Mouse (Mus musculus) forebrain, embryonic 10.5 days (tissue): Measurements from ENCODE around the gene Mgat5b. TPM values are rescaled to one million over a fixed set of nuclear protein-coding genes. Genes with fewer than 3 reads are reported as not detected.
"Not testable (repeated sequence)": the region's sequence is repeated elsewhere in the genome, so short reads cannot be mapped to it uniquely, and the experiment has no call there.

Experiments
- DNase-seq: peaks from one replicate; pipeline ENCODE4 v3.0.0-alpha.2; 2017; ENCODE audit warnings: low spot score; ENCODE audit errors: extremely low spot score
- H3K27ac ChIP-seq: fragments of 300-500 bp; sonication (generic); 2 replicates; pipeline ENCODE4 v1.5.1; 2016; ENCODE audit warnings: mild to moderate bottlenecking
- H3K27me3 ChIP-seq: fragments of 300-500 bp; sonication (generic); 2 replicates; pipeline ENCODE4 v1.6.1; 2016; ENCODE audit warnings: mild to moderate bottlenecking; ENCODE audit not compliant: poor library complexity, severe bottlenecking
- H3K36me3 ChIP-seq: fragments of 300-500 bp; sonication (generic); replicated peaks from 2 replicates; pipeline ENCODE4 v1.6.1; 2016; ENCODE audit warnings: mild to moderate bottlenecking, moderate library complexity
- H3K4me1 ChIP-seq: fragments of 300-500 bp; sonication (generic); 2 replicates; pipeline ENCODE4 v1.6.1; 2016
- H3K4me3 ChIP-seq: fragments of 300-500 bp; sonication (generic); 2 replicates; pipeline ENCODE4 v1.5.1; 2016; ENCODE audit warnings: mild to moderate bottlenecking, moderate library complexity
- H3K9me3 ChIP-seq: fragments of 300-500 bp; sonication (generic); 2 replicates; pipeline ENCODE4 v1.6.1; 2016; ENCODE audit warnings: mild to moderate bottlenecking, moderate library complexity
- WGBS: fragments of 180-500 bp; shearing (Covaris S2); methylation state at CpG from one replicate; pipeline ENCODE4 v1.1.7; 2016; 5-methylcytosine and 5-hydroxymethylcytosine counted together
- polyA plus RNA-seq: library from polyadenylated mRNA; unstranded; fragments of >200 nt; fragmentation: Nextera tagmentation; extraction: Ambion mirVana; gene quantifications from 2 replicates; pipeline ENCODE4 v1.2.1, GENCODE M21; 2016

Mgat5b gene
- polyA plus RNA-seq, 1 experiment from 2014 or later, result 3.7 TPM

DNA sequence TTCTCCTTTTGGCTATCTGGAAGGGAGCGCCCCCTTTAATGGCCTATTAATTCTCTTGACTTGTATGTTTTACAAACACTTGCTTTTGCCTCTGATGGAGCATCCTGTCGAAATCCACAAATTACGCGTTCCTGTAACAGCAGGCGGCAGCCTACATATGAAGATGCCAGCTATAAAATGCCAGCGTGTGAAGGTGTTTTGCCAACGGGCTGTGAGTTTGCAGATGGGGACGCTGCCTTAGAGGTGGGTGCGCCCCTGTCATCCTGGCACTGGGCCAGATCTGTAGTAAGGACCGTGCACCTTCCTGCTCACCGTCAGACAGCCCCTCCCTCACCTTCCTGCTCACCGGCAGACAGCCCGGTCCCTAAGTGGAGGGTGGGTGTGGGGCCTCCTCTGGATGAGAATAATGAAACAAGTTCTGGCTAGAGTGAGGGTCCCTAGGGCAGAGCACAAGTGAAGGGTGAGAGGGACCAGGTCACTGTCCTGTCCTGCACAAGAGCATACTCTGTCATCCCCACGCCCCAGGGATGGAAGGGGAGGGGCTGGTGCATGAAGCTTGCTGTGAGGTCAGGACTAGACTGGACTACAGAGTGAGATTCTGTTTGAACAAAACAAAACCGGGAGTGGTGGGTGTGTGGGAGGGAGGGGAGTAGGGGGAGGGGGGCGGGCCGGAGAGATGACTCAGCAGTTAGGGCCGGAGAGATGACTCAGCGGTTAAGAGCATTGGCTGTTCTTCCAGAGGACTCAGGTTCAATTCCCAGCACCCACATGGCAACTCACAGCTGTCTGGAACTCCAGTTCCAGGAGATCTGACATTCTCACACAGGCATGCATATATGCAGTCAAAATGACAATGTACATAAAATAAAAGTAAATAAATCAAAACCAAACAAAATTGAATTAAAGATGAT lies 24.9 kb upstream of the Mgat5b start:
- Histone ChIP-seq H3K4me3 (no peak overlapping the region), H3K4me1 (peaks cover 14% of the 10 kb centered on the region), H3K36me3 (no peaks in the 10 kb centered on the region), H3K9me3 (no peaks in the 10 kb centered on the region), H3K27me3 (peaks cover 22% of the 10 kb centered on the region; the same call in 1 of the 2 replicates), H3K27ac (no peak overlapping the region)
- 82% methylated on average over 19 of the region's 19 CpGs for WGBS
- DNase-seq, result no peak

DNA sequence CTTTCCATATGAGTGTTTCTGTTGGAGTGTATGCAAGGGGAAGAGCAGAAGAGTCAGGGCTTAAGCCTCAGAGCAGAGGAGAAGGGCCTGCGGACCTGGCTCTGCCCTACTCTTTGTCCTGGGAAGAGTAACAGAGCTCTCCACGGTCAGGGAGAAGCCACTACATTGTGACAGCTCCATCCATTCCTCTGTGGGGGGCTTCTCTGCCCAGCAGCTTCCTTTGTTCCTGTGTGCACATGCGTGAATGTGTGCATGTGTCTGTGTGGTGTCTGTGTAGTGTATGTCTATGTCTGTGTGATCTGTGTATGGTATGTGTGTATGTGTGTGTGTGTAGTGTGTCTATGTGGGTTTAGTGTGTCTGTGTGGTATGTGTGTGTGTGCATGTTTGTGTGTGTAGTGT lies 23.3 kb upstream of the Mgat5b start:
- Histone ChIP-seq H3K27me3 (peaks cover 22% of the 10 kb centered on the region), H3K36me3 (no peaks in the 10 kb centered on the region), H3K4me1 (peaks cover 13% of the 10 kb centered on the region), H3K9me3 (no peaks in the 10 kb centered on the region), H3K4me3 (no peak overlapping the region), H3K27ac (no peak overlapping the region)
- no peak for DNase-seq
- WGBS, result 70% methylated on average over 3 of the region's 3 CpGs

DNA sequence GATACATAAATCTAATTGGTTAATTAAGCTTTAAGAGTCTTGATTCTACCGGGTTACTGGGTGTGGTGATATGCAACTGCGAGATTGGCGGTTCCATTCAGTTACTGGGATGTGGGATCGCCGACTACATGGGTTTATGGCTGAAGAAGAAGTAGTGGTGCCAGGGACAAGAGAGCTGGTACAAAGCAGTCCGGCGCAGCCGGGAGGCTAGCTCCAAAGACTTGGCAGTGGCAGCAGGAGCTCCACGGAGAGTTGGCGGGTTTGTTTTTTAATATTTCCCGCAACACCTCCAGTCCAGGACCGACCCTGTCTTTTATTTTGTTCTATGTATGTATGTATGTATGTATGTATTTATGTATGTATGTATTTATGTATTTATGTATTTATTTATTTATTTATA lies 19.4 kb upstream of the Mgat5b start:
- 93% methylated on average over 12 of the region's 12 CpGs for WGBS
- no peak for DNase-seq
- Histone ChIP-seq H3K9me3 (no peaks in the 10 kb centered on the region), H3K4me3 (no peak overlapping the region), H3K27me3 (peaks cover 54% of the 10 kb centered on the region), H3K36me3 (no peaks in the 10 kb centered on the region), H3K27ac (no peak overlapping the region), H3K4me1 (peaks cover 18% of the 10 kb centered on the region)

DNA sequence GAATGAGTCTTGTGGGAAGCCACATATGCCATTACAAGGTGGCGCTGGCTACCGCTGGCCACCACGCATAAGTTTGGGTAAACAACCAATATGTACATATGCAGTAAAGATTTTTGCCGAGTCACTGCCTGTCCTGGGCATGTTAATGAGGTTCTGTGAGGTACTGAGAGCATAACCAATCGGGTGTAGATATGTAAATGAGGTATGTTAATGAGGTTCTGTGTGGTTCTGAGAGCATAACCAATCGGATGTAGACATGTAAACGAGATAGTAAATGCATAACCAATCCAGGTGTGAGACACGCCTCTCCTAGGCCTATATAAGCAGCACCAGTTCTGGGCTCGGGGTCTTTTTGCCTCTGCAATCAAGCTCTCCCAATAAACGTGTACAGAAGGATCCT lies 16.1 kb upstream of the Mgat5b start:
- H3K9me3 ChIP-seq, H3K27ac ChIP-seq, H3K4me3 ChIP-seq, H3K36me3 ChIP-seq, DNase-seq: not testable (repeated sequence)
- Histone ChIP-seq H3K27me3 (peaks cover 75% of the 10 kb centered on the region), H3K4me1 (peaks cover 28% of the 10 kb centered on the region)
- WGBS, result 90% methylated on average over 10 of the region's 10 CpGs

DNA sequence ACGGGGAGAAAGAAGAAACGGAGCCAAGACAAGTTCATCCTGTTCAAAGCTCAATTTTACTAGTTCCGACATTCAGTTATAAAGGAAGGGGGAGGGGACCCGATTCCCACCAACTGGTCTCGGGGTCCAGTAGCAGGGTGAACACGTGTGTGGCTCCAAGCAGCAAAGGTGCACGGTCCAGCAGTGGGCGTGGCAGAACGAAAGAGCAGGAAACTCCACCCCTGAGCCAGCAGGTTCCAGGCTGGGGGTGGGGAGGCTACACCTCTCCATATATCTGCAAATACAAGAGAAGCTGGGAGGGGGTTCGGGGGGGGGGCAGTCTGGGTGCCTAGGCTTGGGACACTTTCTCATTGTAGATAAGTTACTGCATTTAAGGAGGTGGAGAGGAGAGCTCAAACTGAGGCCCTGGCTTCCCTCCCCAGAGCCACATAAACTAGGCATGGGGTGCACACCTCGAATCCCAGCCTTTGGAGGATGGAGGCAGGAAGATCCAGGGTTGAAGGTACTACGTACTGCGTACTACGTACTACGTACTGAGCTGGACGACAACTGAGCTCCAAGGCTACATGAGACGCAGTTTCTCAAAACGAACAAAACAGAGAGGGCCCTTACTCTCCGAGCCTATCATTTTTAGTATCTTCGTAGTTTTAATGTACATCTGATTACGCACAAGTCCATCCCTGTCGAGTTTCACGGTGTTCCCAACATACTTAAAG lies 12.8 kb upstream of the Mgat5b start:
- no peaks in the 10 kb centered on the region for H3K9me3 ChIP-seq
- peaks cover 60% of the 10 kb centered on the region for H3K27me3 ChIP-seq
- H3K4me3 ChIP-seq, result peak overlapping the region; percentile 45
- 3% methylated on average over 23 of the region's 23 CpGs for WGBS
- peaks cover 19% of the 10 kb centered on the region for H3K4me1 ChIP-seq
- DNase-seq, result no peak
- H3K27ac ChIP-seq, result no peak overlapping the region
- no peaks in the 10 kb centered on the region for H3K36me3 ChIP-seq

DNA sequence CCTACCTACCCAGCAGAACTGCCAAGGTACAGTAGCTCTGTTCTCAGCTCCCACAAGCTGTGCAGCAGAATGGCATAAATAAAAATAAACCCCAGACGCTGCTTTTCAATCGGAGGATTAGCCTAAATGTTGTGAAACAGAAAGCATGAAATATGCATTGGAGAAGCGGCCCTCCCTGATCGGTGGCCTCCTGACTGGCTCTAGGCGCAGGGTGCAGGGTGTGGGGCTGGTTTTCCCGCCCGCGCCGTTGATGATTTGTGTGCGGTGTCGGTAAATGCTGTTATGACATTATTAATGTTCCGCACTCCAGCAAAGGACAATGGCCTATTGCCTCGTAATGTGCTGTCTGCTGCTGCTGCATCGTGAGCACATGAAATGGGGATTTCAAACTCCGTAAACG lies 5.1 kb upstream of the Mgat5b start:
- H3K27ac ChIP-seq, result no peak overlapping the region
- DNase-seq, result no peak
- no peaks in the 10 kb centered on the region for H3K36me3 ChIP-seq
- H3K27me3 ChIP-seq, result peaks cover 49% of the 10 kb centered on the region
- 86% methylated on average over 16 of the region's 16 CpGs for WGBS
- peaks cover 15% of the 10 kb centered on the region for H3K4me1 ChIP-seq
- H3K9me3 ChIP-seq, result no peaks in the 10 kb centered on the region
- no peak overlapping the region for H3K4me3 ChIP-seq

DNA sequence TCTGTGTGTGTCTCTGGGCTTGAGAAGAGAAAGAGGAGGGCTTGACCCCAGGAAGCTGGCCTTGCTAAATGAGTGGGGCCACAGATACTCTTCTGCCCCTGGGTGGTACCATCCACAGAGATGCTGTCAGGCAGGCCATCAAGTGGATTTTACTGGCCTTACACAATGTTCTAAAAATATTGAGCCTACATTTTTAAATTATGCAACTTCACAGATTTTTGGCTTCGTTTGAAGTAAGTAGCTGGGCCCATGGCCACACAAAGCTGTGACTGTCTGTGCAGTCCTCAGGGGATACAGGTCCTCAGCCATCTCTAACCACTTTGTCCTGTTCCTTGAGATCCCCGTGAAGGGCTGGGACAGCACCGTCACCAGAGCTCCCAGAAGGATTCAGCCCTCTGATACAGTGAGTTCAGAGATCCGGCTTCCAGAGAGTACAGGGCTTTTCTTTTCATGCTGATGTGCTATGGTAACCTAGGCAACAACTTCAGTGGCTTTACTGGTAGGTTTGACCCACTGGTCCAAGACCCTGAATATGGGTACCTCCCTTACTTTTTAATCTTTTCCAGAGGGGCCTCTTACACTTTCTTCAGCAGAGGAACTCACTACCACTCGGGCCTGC lies 4.3 kb upstream of the Mgat5b start:
- no peaks in the 10 kb centered on the region for H3K9me3 ChIP-seq
- H3K27ac ChIP-seq, result no peak overlapping the region
- H3K4me3 ChIP-seq, result no peak overlapping the region
- H3K4me1 ChIP-seq, result peaks cover 23% of the 10 kb centered on the region
- DNase-seq, result no peak
- H3K36me3 ChIP-seq, result no peaks in the 10 kb centered on the region
- 68% methylated on average over 5 of the region's 5 CpGs for WGBS
- H3K27me3 ChIP-seq, result peaks cover 57% of the 10 kb centered on the region

DNA sequence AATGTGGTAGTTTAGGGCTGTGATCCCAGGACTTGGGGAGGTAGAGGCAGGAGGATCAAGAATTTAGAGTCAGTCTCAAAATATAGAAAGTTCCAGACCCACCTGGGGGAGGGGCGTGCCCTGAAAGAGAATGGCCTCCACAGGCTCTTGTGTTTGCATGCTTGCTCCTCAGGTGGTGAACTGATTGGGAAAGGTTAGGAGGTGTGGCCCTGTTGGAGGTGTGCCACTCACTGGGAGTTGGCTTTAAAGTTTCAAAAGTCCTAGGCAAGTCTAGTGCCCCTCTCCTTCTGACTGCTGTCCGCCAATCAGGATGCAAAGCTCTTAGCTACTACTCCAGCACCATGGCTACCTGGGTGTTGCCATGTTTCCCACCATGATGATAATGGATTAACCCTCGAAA lies 3.4 kb upstream of the Mgat5b start:
- Histone ChIP-seq H3K27ac (no peak overlapping the region), H3K4me3 (no peak overlapping the region), H3K9me3 (no peaks in the 10 kb centered on the region), H3K4me1 (peaks cover 32% of the 10 kb centered on the region), H3K27me3 (peaks cover 66% of the 10 kb centered on the region), H3K36me3 (no peaks in the 10 kb centered on the region)
- WGBS, result 87% methylated on average over 3 of the region's 3 CpGs
- DNase-seq, result no peak

DNA sequence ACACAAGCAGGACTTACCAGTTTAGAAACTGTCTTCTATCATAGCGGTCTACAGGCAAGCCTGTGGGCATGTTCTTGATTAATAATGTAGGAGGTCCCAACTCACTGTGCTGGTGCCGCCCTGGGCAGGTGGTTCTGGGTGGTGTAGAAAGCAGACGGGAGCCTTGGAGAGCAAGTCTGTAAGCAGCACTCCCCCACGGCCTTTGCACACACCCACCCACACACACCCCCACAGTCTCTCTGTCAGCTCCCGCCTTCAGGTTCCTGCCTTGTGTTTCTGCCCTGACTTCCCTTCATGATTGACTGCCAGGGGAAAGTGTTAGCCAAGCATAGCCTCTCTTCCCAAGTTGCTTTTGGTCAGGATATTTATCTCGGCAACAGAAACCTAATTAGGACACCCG lies 1.3 kb upstream of the Mgat5b start:
- Histone ChIP-seq H3K4me3 (no peak overlapping the region), H3K4me1 (peaks cover 50% of the 10 kb centered on the region), H3K9me3 (no peaks in the 10 kb centered on the region), H3K27me3 (peaks cover 86% of the 10 kb centered on the region), H3K36me3 (no peaks in the 10 kb centered on the region), H3K27ac (no peak overlapping the region)
- DNase-seq, result no peak
- WGBS, result 62% methylated on average over 7 of the region's 7 CpGs

DNA sequence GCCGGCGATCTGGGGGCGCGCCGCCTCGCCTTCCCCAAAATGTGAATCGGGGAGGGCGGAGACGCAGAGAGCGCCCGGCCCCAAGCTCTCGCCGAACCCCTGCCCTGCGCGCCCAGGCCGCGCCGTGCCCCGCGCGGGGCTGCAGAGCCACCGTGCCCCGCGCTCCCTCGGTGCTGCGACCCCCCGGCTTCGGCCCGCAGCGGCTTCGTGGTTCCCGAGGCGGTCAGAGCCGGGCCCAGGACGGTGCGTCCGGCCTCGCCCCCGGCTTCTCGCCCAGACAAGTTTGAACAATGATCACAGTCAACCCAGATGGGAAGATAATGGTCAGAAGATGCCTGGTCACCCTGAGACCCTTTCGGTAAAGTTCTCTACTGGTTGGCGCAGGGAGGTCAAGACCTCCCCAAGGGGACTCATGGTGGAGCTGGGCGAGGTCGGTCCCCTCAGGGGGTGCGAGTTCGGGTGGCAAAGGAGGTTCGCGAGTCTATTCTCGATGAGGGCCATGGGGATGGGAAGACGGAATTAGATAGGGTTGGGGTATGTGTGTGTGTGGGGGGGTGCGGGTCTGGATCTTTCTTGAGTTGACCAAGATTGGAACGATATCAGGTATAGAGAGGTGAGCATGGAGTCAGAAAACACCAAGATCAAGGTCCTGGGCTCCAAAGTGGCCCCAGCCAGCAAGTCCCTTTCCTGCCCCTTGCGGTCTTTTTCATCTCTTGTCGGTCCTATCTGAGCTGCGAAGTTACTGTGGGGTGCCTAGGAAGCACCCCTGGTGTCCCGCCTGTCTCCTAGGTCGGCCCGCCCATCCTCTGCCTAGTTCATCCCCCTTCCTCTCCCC lies 740 bp downstream of the Mgat5b start:
- Histone ChIP-seq H3K4me1 (peaks cover 49% of the 10 kb centered on the region), H3K9me3 (no peaks in the 10 kb centered on the region), H3K27ac (peak overlapping the region; percentile 94), H3K4me3 (peak overlapping the region; percentile 77), H3K27me3 (peaks cover 91% of the 10 kb centered on the region), H3K36me3 (peaks cover 14% of the 10 kb centered on the region)
- 2% methylated on average over 58 of the region's 58 CpGs for WGBS
- peak; percentile 36 for DNase-seq

DNA sequence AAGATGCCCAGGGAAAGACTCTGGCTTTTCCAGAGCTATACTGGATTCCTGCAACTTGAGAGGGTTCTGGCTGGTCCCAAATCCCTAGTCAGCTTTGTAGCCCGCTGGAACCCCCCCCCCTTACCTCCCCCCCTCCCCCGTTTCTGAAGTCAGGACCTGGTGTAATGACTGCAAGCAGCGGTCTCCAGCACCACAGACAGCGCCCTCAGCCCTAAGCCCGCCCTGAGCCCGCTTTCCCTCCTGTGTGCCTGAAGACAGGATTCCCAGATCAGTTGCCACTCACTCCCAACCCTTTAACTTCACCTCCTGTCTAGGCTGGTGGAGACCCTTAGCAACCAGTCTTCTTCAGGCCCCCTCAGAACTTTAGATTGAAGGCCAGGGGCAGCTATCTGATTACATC lies 2.1 kb downstream of the Mgat5b start:
- peak; percentile 24 for DNase-seq
- H3K36me3 ChIP-seq, result peaks cover 27% of the 10 kb centered on the region
- 2% methylated on average over 6 of the region's 6 CpGs for WGBS
- peaks cover 50% of the 10 kb centered on the region for H3K4me1 ChIP-seq
- H3K4me3 ChIP-seq, result peak overlapping the region; percentile 77
- no peaks in the 10 kb centered on the region for H3K9me3 ChIP-seq
- no peak overlapping the region for H3K27ac ChIP-seq
- H3K27me3 ChIP-seq, result peaks cover 77% of the 10 kb centered on the region

DNA sequence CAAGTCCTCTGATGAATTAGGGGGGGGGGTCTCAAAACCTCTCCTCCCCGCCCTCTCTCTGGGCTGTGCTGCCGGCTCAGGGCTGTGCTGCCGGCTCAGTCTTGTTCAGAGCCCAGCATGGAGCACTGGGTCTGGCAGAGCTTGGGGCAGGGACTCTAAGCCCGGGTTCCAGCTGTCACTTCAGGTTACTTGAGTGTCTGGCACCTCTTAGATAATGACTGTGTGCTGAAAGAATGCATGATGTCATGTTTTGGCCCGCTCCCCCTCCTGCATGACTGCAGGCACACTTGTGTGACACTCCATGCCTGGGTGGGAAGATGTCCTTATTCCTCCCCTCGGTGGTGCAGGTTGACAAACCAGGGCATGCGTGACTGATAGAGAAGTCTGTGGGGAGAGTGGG lies 3.4 kb downstream of the Mgat5b start:
- H3K9me3 ChIP-seq, result no peaks in the 10 kb centered on the region
- peaks cover 34% of the 10 kb centered on the region for H3K36me3 ChIP-seq
- no peak overlapping the region for H3K4me3 ChIP-seq
- WGBS, result 58% methylated on average over 7 of the region's 7 CpGs
- H3K27me3 ChIP-seq, result peaks cover 64% of the 10 kb centered on the region
- no peak for DNase-seq
- H3K27ac ChIP-seq, result no peak overlapping the region
- H3K4me1 ChIP-seq, result peaks cover 59% of the 10 kb centered on the region
